Mouse (Mus musculus): ENCODE data around the gene Ccrl2.

GRCm38 (mm10) chr9:111062840-111063239 is 5.5 kb upstream of the Ccrl2 start:
- TF ChIP-seq HCFC1 (IDR thresholded peaks at IDR 0.05; ENCODE audit: low read depth, low read length) = no peak
- TF ChIP-seq TCF12 (IDR thresholded peaks at IDR 0.05; ENCODE audit: low read depth, low read length) = no peak
- TF ChIP-seq MYC (IDR thresholded peaks at IDR 0.05; ENCODE audit: low read depth, low read length) = no peak

All from MEL (cell line).